7 mouse cellular contexts compared by ENCODE assay signal in genomic region chr4:119539836-119540532, GRCm38 (mm10). TPM values are rescaled to one million over a fixed set of nuclear protein-coding genes. Genes with fewer than 3 reads are reported as not detected.
DNase-seq lines count a peak whose midpoint lies in the region; ATAC-seq and TF ChIP-seq lines count a peak whose summit lies in the region.

No protein-coding gene starts in this region.

- H3K4me2 ChIP-seq in forebrain, embryonic 13.5 days, result peak overlapping the region; percentile 79

- TF ChIP-seq POLR2A in brain, embryonic 14.5 days (IDR thresholded peaks at IDR 0.05; ENCODE audit: borderline replicate concordance, extremely low read depth, insufficient read depth, insufficient read length, poor library complexity, severe bottlenecking), result 0 out of 2 replicates have a peak, but pooled peaks have one; percentile 17

- H3K27me3 ChIP-seq in forebrain, embryonic 13.5 days, result no peaks in the 10 kb centered on the region
- H3K27me3 ChIP-seq in megakaryocyte, embryonic 14.5 days (replicated peaks), result peaks cover 4% of the 10 kb centered on the region

- peaks cover 25% of the 10 kb centered on the region for H3K4me1 ChIP-seq in forebrain, embryonic 13.5 days
- peaks cover 30% of the 10 kb centered on the region for H3K4me1 ChIP-seq in megakaryocyte, embryonic 14.5 days

- H3K9ac ChIP-seq in forebrain, embryonic 13.5 days, result peak overlapping the region; percentile 94

- peak; percentile 48 for ATAC-seq in forebrain, embryonic 13.5 days

- H3K27ac ChIP-seq in forebrain, embryonic 13.5 days, result peak overlapping the region; percentile 97

- TF ChIP-seq CTCF in brain, embryonic 14.5 days (IDR thresholded peaks at IDR 0.05; ENCODE audit: borderline replicate concordance, extremely low read depth, insufficient read depth, insufficient read length), result no peak

- under 1% methylated on average over 42 of the region's 76 CpGs for WGBS in forebrain, embryonic 13.5 days

- peak; percentile 74 for DNase-seq in Muller cell, postnatal 12 days (ENCODE audit: inconsistent ontology term)
- DNase-seq in brain, embryonic 14.5 days (ENCODE audit: low read depth), result peak; percentile 71
- DNase-seq in heart, postnatal 4 days, result peak; percentile 54
- DNase-seq in layer of hippocampus, postnatal 36 days, result peak; percentile 38 to 39
- peak; percentile 49 for DNase-seq in right cerebral cortex, postnatal 14 days

- H3K36me3 ChIP-seq in forebrain, embryonic 13.5 days (ENCODE audit: poor library complexity, severe bottlenecking), result no peaks in the 10 kb centered on the region
- no peaks in the 10 kb centered on the region for H3K36me3 ChIP-seq in megakaryocyte, embryonic 14.5 days (replicated peaks; ENCODE audit: low read length)

- H3K9me3 ChIP-seq in forebrain, embryonic 13.5 days (replicated peaks), result no peaks in the 10 kb centered on the region
- no peaks in the 10 kb centered on the region for H3K9me3 ChIP-seq in megakaryocyte, embryonic 14.5 days

- peak overlapping the region; percentile 96 for H3K4me3 ChIP-seq in forebrain, embryonic 13.5 days
- peak overlapping the region; percentile 99 for H3K4me3 ChIP-seq in megakaryocyte, embryonic 14.5 days (replicated peaks)

RNA-seq across cellular contexts. Expression of gene Frg2f1, which starts 0.7 kb away (rescaled TPM):
- 9.4 and 10.0 TPM in 2 replicates for polyA plus RNA-seq in brain, embryonic 14.5 days (2012; rRNA removed)
- polyA plus RNA-seq in forebrain, embryonic 13.5 days (2015; fragmentation: Nextera tagmentation; extraction: Ambion mirVana), result 4.8 TPM in 2 replicates
- 1 to 10 TPM; 7.1 to 7.5 TPM for total RNA-seq in heart, postnatal 4 days (2021)
- 10 to 100 TPM; 26.2 to 31.1 TPM for total RNA-seq in layer of hippocampus, postnatal 36 days (2021)
- polyA plus RNA-seq in megakaryocyte, embryonic 14.5 days (2012; ENCODE audit: insufficient read depth, low replicate concordance), result 10.6 and 11.1 TPM in 2 replicates

RNA-seq across cellular contexts. Expression of gene Foxj3, which starts 3.2 kb away (rescaled TPM):
- 36.5 and 43.3 TPM in 2 replicates for polyA plus RNA-seq in brain, embryonic 14.5 days (2012; rRNA removed)
- polyA plus RNA-seq in forebrain, embryonic 13.5 days (2015; fragmentation: Nextera tagmentation; extraction: Ambion mirVana), result 23.8 and 25.4 TPM in 2 replicates
- 10 to 100 TPM; 51.3 to 53.5 TPM for total RNA-seq in heart, postnatal 4 days (2021)
- total RNA-seq in layer of hippocampus, postnatal 36 days (2021), result 10 to 100 TPM; 63.6 to 72.9 TPM
- polyA plus RNA-seq in megakaryocyte, embryonic 14.5 days (2012; ENCODE audit: insufficient read depth, low replicate concordance), result 2.4 and 4.1 TPM in 2 replicates

RNA-seq across cellular contexts. Expression of gene Rimkla, which starts 47.6 kb away (rescaled TPM):
- 15.6 and 22.0 TPM in 2 replicates for polyA plus RNA-seq in brain, embryonic 14.5 days (2012; rRNA removed)
- polyA plus RNA-seq in forebrain, embryonic 13.5 days (2015; fragmentation: Nextera tagmentation; extraction: Ambion mirVana), result 12.2 and 12.6 TPM in 2 replicates
- 1 to 10 TPM; 4.3 to 5.8 TPM for total RNA-seq in heart, postnatal 4 days (2021)
- 10 to 100 TPM; 12.0 to 12.4 TPM for total RNA-seq in layer of hippocampus, postnatal 36 days (2021)
- not detected in 2 replicates for polyA plus RNA-seq in megakaryocyte, embryonic 14.5 days (2012; ENCODE audit: insufficient read depth, low replicate concordance)

Comparison
In these comparisons a context has a peak if more than half of its experiments do, and no peak if none do; other contexts are left out.
1. Peak in every context shown above with its lines: DNase-seq, ATAC-seq, H3K4me3 ChIP-seq and H3K27ac ChIP-seq.
2. RNA of gene Rimkla, which starts 47.6 kb away (polyA plus RNA-seq): 15.6 to 22.0 TPM in brain, embryonic 14.5 days and 12.2 to 12.6 TPM in forebrain, embryonic 13.5 days; not detected in megakaryocyte, embryonic 14.5 days; every median in the first group is over 10 times any median in the second.